Mouse (Mus musculus): ENCODE results near the gene Smad5. TPM values are rescaled to one million over a fixed set of nuclear protein-coding genes. Genes with fewer than 3 reads are reported as not detected.

The Smad5 gene
- polyA plus RNA-seq, 1 experiment from 2014 or later, result 19.5 TPM

DNA sequence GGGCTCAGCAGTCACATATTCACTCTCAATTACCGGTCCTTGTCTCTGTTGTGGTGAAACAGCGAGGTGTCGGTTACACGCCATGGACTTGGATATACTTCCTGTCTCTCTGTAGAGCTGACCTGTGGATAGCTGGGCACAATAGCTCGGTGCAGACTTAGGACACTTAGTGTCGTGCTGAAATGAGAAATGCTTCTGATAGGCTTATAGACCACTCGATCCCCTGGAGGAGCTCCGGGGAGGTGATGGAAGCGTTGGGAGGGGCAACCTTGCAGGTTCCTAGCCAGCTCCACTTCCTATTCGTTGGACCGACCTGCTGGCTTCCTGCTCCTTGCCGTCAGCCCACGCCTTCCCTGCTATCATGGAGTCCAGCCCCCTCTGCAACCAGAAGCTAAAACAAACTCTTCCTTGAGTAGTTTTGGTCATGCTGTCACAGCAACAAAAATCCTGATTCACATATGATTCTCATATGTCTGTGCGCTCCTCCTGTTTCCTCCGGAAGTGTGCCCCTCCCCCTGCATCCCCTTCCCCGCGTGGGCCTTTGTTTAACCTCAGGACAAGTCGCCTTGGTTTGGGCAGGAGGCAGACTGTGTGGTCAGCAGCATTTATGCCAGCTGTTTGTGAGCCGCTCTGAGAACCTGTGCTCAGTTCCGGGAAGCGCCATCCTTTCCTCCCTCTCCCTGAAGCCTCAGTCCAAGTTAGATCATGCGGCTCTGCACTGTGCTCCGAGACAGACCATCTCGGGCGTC is 62.6 kb downstream of the Smad5 start:
- ATAC-seq, result peak; percentile 39; the same call in 1 of the 2 replicates
- H3K4me1 ChIP-seq (replicated peaks), result peaks cover 12% of the 10 kb centered on the region
- WGBS, result 39% methylated on average over 25 of the region's 25 CpGs
- H3K9me3 ChIP-seq, result no peaks in the 10 kb centered on the region
- no peak overlapping the region for H3K27ac ChIP-seq
- no peaks in the 10 kb centered on the region for H3K36me3 ChIP-seq
- H3K4me2 ChIP-seq (replicated peaks), result peak overlapping the region; percentile 48
- H3K27me3 ChIP-seq (replicated peaks), result 0 out of 2 replicates have a peak, but pooled peaks cover 4% of the 10 kb centered on the region
- 0 out of 2 replicates have a peak overlapping the region, but pooled peaks have one; percentile 7 for H3K4me3 ChIP-seq (replicated peaks)
- H3K9ac ChIP-seq, result no peak overlapping the region

- Histone ChIP-seq H3K4me1 (replicated peaks) (peaks cover 12% of the 10 kb centered on the region), H3K27me3 (replicated peaks) (no peaks in the 10 kb centered on the region), H3K36me3 (no peaks in the 10 kb centered on the region), H3K9me3 (no peaks in the 10 kb centered on the region), H3K27ac (no peak overlapping the region), H3K9ac (no peak overlapping the region), H3K4me3 (replicated peaks) (no peak overlapping the region), H3K4me2 (replicated peaks) (no peak overlapping the region)
- ATAC-seq, result no peak
- 40% methylated on average over 5 of the region's 5 CpGs for WGBS
These were observed 63.4 kb downstream of the Smad5 start for GRCm38 (mm10) chr13:56766211-56766610.

GRCm38 (mm10) chr13:56769431-56769830 is 66.6 kb downstream of the Smad5 start:
- H3K4me2 ChIP-seq (replicated peaks), result no peak overlapping the region
- 33% methylated on average over 4 of the region's 4 CpGs for WGBS
- no peak overlapping the region for H3K27ac ChIP-seq

DNA sequence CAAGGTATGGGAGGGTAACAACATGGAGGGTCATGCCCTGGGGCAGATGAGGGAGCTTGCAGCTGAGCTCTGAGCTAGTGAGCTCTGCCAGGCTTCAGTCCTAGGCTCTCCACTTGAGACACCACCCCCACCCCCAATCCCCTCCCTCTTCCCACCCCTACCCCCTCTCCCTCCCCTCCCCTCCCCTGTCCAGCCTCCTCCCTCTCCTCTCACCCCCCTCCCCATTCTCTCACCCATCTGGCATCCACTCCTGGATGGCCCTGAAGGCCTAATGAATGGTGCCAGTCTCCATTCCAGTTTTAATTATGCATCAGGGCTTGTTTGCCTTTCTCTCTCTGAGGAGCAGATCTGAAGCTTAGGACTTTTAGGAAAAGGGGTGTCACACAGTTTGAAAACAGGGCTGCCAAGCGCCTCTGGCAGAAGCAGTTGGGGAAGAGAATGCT is 67.3 kb downstream of the Smad5 start:
- 64% methylated on average over 1 of the region's 1 CpGs for WGBS
- Histone ChIP-seq H3K9me3 (no peaks in the 10 kb centered on the region), H3K27ac (no peak overlapping the region), H3K36me3 (no peaks in the 10 kb centered on the region), H3K4me3 (replicated peaks) (no peak overlapping the region), H3K4me2 (replicated peaks) (no peak overlapping the region), H3K9ac (no peak overlapping the region), H3K27me3 (replicated peaks) (no peaks in the 10 kb centered on the region), H3K4me1 (replicated peaks) (0 out of 2 replicates have a peak, but pooled peaks cover 3% of the 10 kb centered on the region)
- ATAC-seq, result no peak

More at GRCm38 (mm10) chr13:56769431-56769830, 66.6 kb downstream of the Smad5 start:
- Histone ChIP-seq H3K9me3 (no peaks in the 10 kb centered on the region), H3K27me3 (replicated peaks) (no peaks in the 10 kb centered on the region), H3K9ac (no peak overlapping the region), H3K4me3 (replicated peaks) (no peak overlapping the region), H3K36me3 (no peaks in the 10 kb centered on the region), H3K4me1 (replicated peaks) (peaks cover 8% of the 10 kb centered on the region; the same call in 1 of the 2 replicates)
- no peak for ATAC-seq

GRCm38 (mm10) chr13:56770786-56771185 is 68.0 kb downstream of the Smad5 start:
- H3K4me1 ChIP-seq (replicated peaks), result 0 out of 2 replicates have a peak, but pooled peaks cover 3% of the 10 kb centered on the region
- no peak overlapping the region for H3K4me2 ChIP-seq (replicated peaks)
- H3K9me3 ChIP-seq, result no peaks in the 10 kb centered on the region
- no peaks in the 10 kb centered on the region for H3K27me3 ChIP-seq (replicated peaks)
- no peaks in the 10 kb centered on the region for H3K36me3 ChIP-seq
- no peak overlapping the region for H3K4me3 ChIP-seq (replicated peaks)
- H3K9ac ChIP-seq, result no peak overlapping the region
- H3K27ac ChIP-seq, result no peak overlapping the region
- ATAC-seq, result no peak
- WGBS, result 66% methylated on average over 5 of the region's 5 CpGs

DNA sequence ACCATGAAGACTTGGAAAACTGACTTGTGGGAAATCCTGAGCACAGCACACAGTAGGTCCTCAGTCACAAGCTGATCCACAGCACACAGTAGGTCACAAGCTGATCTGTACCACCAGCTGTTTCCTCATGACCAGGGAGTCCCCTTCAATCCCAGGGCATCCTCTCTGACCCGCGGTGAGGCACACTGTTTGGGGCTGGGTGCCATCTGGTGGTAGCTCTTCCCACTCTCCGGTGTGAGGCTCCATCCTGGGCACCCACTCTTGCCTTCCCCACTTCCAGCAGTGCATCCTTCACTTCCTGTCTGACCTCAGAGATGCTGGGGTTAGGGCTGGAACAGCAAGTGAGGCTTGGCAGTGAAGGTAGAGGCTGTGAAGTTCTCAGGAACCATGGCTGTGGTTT is 69.8 kb downstream of the Smad5 start:
- no peak overlapping the region for H3K27ac ChIP-seq
- no peak overlapping the region for H3K4me2 ChIP-seq (replicated peaks)
- 33% methylated on average over 3 of the region's 3 CpGs for WGBS
- H3K36me3 ChIP-seq, result no peaks in the 10 kb centered on the region
- no peak overlapping the region for H3K4me3 ChIP-seq (replicated peaks)
- H3K4me1 ChIP-seq (replicated peaks), result 0 out of 2 replicates have a peak, but pooled peaks cover 3% of the 10 kb centered on the region
- no peak overlapping the region for H3K9ac ChIP-seq
- no peaks in the 10 kb centered on the region for H3K9me3 ChIP-seq
- ATAC-seq, result no peak
- no peaks in the 10 kb centered on the region for H3K27me3 ChIP-seq (replicated peaks)

GRCm38 (mm10) chr13:56773262-56773870 is 70.6 kb downstream of the Smad5 start:
- Histone ChIP-seq H3K4me3 (replicated peaks) (no peak overlapping the region), H3K27ac (no peak overlapping the region), H3K27me3 (replicated peaks) (no peaks in the 10 kb centered on the region), H3K4me2 (replicated peaks) (no peak overlapping the region), H3K4me1 (replicated peaks) (0 out of 2 replicates have a peak, but pooled peaks cover 3% of the 10 kb centered on the region), H3K36me3 (no peaks in the 10 kb centered on the region), H3K9me3 (no peaks in the 10 kb centered on the region), H3K9ac (no peak overlapping the region)
- peak; percentile 62; the same call in 1 of the 2 replicates for ATAC-seq
- 52% methylated on average over 14 of the region's 14 CpGs for WGBS

- Histone ChIP-seq H3K4me1 (replicated peaks) (0 out of 2 replicates have a peak, but pooled peaks cover 3% of the 10 kb centered on the region), H3K27me3 (replicated peaks) (no peaks in the 10 kb centered on the region), H3K9me3 (no peaks in the 10 kb centered on the region), H3K27ac (no peak overlapping the region), H3K9ac (no peak overlapping the region), H3K4me2 (replicated peaks) (no peak overlapping the region), H3K36me3 (no peaks in the 10 kb centered on the region), H3K4me3 (replicated peaks) (no peak overlapping the region)
- 42% methylated on average over 5 of the region's 5 CpGs for WGBS
- ATAC-seq, result no peak
These were observed 71.5 kb downstream of the Smad5 start for GRCm38 (mm10) chr13:56774304-56774703.

DNA sequence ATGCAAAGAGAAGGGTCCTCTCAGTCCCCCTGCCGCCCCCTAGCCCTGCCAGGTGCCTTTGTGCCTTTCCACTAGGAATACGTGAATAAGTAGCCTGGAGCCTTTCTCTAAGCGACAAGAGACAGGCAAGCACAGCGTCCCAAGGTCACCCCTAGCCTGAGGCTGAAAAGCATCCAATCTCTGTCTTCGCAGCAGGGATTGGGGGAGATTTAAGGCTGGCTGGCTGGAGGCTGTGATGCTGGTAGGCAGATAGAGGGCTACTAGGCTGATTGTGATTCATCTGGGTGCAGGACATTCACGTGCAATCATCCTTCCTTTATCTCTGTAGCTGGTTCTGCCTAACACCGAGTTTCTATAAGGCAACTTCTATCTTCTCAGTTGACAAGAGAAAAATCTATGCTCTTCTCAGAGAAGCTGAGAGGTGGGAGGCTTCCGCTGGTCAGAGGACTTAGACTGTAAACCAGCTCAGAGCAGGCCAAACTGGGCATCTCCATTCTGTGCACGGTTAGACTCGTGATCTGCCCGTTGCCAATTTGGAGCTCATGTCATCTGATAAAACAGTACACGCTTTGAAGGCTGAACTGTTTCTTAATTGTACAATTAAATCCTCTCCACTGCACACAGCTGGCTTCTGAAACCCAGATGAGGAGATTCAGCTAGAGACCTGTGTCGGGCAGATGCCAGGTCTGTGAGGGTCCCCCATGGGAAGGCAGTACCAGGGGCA is 78.1 kb downstream of the Smad5 start:
- no peaks in the 10 kb centered on the region for H3K4me1 ChIP-seq (replicated peaks)
- no peak overlapping the region for H3K9ac ChIP-seq
- H3K27ac ChIP-seq, result no peak overlapping the region
- no peaks in the 10 kb centered on the region for H3K27me3 ChIP-seq (replicated peaks)
- no peaks in the 10 kb centered on the region for H3K36me3 ChIP-seq
- H3K4me3 ChIP-seq (replicated peaks), result no peak overlapping the region
- no peak overlapping the region for H3K4me2 ChIP-seq (replicated peaks)
- WGBS, result 66% methylated on average over 13 of the region's 13 CpGs
- no peaks in the 10 kb centered on the region for H3K9me3 ChIP-seq
- ATAC-seq, result no peak

DNA sequence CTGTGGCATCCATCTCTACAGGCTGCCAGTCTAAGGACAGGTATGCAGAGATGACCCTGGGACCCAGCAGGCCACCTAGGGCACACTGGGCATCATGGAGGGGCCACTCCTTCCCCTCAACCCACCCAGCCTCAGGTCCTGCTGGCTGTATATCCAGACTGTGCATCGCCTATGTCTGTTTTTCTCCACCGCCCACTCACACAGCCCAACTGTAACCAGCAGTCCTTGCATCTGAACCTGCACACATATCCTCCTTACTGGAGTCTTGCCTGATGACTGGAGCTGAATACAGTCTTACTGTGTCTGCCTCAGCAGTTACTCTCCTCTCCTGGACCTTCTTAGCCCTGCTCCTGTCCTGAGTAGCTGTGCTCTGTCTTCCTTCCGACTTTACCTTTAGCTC is 78.9 kb downstream of the Smad5 start:
- no peak overlapping the region for H3K9ac ChIP-seq
- no peaks in the 10 kb centered on the region for H3K27me3 ChIP-seq (replicated peaks)
- H3K4me2 ChIP-seq (replicated peaks), result no peak overlapping the region
- no peaks in the 10 kb centered on the region for H3K36me3 ChIP-seq
- H3K27ac ChIP-seq, result no peak overlapping the region
- WGBS, result 86% methylated on average over 3 of the region's 3 CpGs
- no peaks in the 10 kb centered on the region for H3K9me3 ChIP-seq
- H3K4me3 ChIP-seq (replicated peaks), result no peak overlapping the region
- ATAC-seq, result no peak
- H3K4me1 ChIP-seq (replicated peaks), result no peaks in the 10 kb centered on the region

- H3K36me3 ChIP-seq, result no peaks in the 10 kb centered on the region
- whole genome bisulfite sequencing, result 83% methylated on average over 1 of the region's 1 CpGs
- no peaks in the 10 kb centered on the region for H3K4me1 ChIP-seq (replicated peaks)
- no peak for ATAC-seq
- no peak overlapping the region for H3K9ac ChIP-seq
- no peaks in the 10 kb centered on the region for H3K27me3 ChIP-seq (replicated peaks)
- H3K4me2 ChIP-seq (replicated peaks), result no peak overlapping the region
- no peaks in the 10 kb centered on the region for H3K9me3 ChIP-seq
- no peak overlapping the region for H3K27ac ChIP-seq
- H3K4me3 ChIP-seq (replicated peaks), result no peak overlapping the region
These were observed 79.8 kb downstream of the Smad5 start for GRCm38 (mm10) chr13:56782621-56783020.

GRCm38 (mm10) chr13:56790683-56791082 is 87.9 kb downstream of the Smad5 start:
- Histone ChIP-seq H3K36me3 (no peaks in the 10 kb centered on the region), H3K27me3 (replicated peaks) (no peaks in the 10 kb centered on the region), H3K4me2 (replicated peaks) (no peak overlapping the region), H3K9ac (no peak overlapping the region), H3K9me3 (no peaks in the 10 kb centered on the region), H3K4me3 (replicated peaks) (no peak overlapping the region), H3K27ac (no peak overlapping the region), H3K4me1 (replicated peaks) (no peaks in the 10 kb centered on the region)
- ATAC-seq, result no peak
- 89% methylated on average over 3 of the region's 3 CpGs for WGBS

Measured in intestine, embryonic 15.5 days (tissue).